Comparison of ENCODE assay signal across 10 mouse cellular contexts in the genomic region with DNA sequence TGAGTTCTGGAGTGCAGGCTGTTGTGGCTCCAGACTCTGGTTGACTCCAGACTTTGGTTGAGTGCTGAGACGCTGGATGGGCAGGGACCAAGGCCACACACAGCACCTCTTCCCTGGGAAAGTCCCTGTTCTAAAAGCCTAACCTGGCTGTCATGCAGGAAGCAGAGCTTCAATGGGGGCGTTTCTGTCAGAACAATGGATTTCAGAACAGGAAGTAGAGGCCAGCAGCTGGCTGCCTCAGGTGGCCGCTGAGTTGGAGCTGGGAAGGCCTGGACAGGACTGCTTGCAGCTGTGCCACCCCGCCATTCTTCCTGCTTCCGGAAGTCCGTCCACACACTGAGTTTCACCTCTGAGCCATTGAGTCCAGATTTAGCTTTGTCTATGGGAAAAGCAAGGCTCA. TPM values are rescaled to one million over a fixed set of nuclear protein-coding genes. Genes with fewer than 3 reads are reported as not detected.
A peak's percentile ranks its signal among the peaks of the same experiment; 100 is the strongest.
DNase-seq lines count a peak whose midpoint lies in the region; ATAC-seq and TF ChIP-seq lines count a peak whose summit lies in the region.
"Had no signal": no experiment of that assay in that cellular context is flagged by ENCODE, and none has a peak within 500 bp of the region (broad histone marks: within the 10 kb centered on the region; RNA-seq: fewer than 3 reads in every experiment).

No protein-coding gene starts in this region.

- H3K9ac ChIP-seq in embryonic facial prominence, embryonic 14.5 days (ENCODE audit: low read depth, low read length): peak overlapping the region; percentile 35; the same call in 1 of the 2 replicates
- no peak overlapping the region for H3K9ac ChIP-seq in hindbrain, embryonic 13.5 days
- no peak overlapping the region for H3K9ac ChIP-seq in limb, embryonic 14.5 days (ENCODE audit: low read depth, low read length, severe bottlenecking)
- H3K9ac ChIP-seq in midbrain, embryonic 13.5 days (replicated peaks): no peak overlapping the region

- ATAC-seq in embryonic facial prominence, embryonic 14.5 days (ENCODE audit: low read depth): no peak
- no peak for ATAC-seq in hindbrain, embryonic 13.5 days (ENCODE audit: low FRiP score)
- no peak for ATAC-seq in limb, embryonic 14.5 days (ENCODE audit: low FRiP score, low read depth)
- no peak for ATAC-seq in erythroblast, adult 5-6 weeks (replicated peaks; ENCODE audit: low FRiP score, poor library complexity, severe bottlenecking)
- ATAC-seq in midbrain, embryonic 13.5 days: no peak

- no peak overlapping the region for H3K4me3 ChIP-seq in embryonic facial prominence, embryonic 14.5 days (ENCODE audit: low read depth, low read length)
- H3K4me3 ChIP-seq in hindbrain, embryonic 13.5 days: no peak overlapping the region
- H3K4me3 ChIP-seq in limb, embryonic 14.5 days (replicated peaks; ENCODE audit: low read length): no peak overlapping the region
- H3K4me3 ChIP-seq in left cerebral cortex, adult 2 months: no peak overlapping the region
- H3K4me3 ChIP-seq in midbrain, embryonic 13.5 days (replicated peaks): no peak overlapping the region
- H3K4me3 ChIP-seq: myocyte had no signal

- 48% methylated on average over 6 of the region's 6 CpGs for WGBS in embryonic facial prominence, embryonic 14.5 days
- WGBS in hindbrain, embryonic 13.5 days: 72% methylated on average over 6 of the region's 6 CpGs
- WGBS in limb, embryonic 14.5 days: 69% methylated on average over 6 of the region's 6 CpGs
- WGBS in midbrain, embryonic 13.5 days: 77% methylated on average over 6 of the region's 6 CpGs

- no peaks in the 10 kb centered on the region for H3K27me3 ChIP-seq in embryonic facial prominence, embryonic 14.5 days (replicated peaks; ENCODE audit: control insufficient read depth, insufficient read depth, low read length)
- H3K27me3 ChIP-seq in hindbrain, embryonic 13.5 days: no peaks in the 10 kb centered on the region
- no peaks in the 10 kb centered on the region for H3K27me3 ChIP-seq in limb, embryonic 14.5 days (ENCODE audit: control insufficient read depth, insufficient read depth, low read length)
- H3K27me3 ChIP-seq in midbrain, embryonic 13.5 days: no peaks in the 10 kb centered on the region

- no peak overlapping the region for H3K4me2 ChIP-seq in embryonic facial prominence, embryonic 14.5 days (ENCODE audit: low read depth, low read length)
- H3K4me2 ChIP-seq in hindbrain, embryonic 13.5 days: no peak overlapping the region
- no peak overlapping the region for H3K4me2 ChIP-seq in limb, embryonic 14.5 days (replicated peaks; ENCODE audit: low read depth, low read length, severe bottlenecking)
- no peak overlapping the region for H3K4me2 ChIP-seq in midbrain, embryonic 13.5 days (replicated peaks)

- H3K27ac ChIP-seq in embryonic facial prominence, embryonic 14.5 days (replicated peaks; ENCODE audit: low read depth, low read length): peak overlapping the region; percentile 39; the same call in 1 of the 2 replicates
- H3K27ac ChIP-seq in hindbrain, embryonic 13.5 days: peak overlapping the region; percentile 49
- H3K27ac ChIP-seq in limb, embryonic 14.5 days (replicated peaks; ENCODE audit: low read depth, low read length): no peak overlapping the region
- no peak overlapping the region for H3K27ac ChIP-seq in left cerebral cortex, adult 2 months
- no peak overlapping the region for H3K27ac ChIP-seq in midbrain, embryonic 13.5 days

- no peak for TF ChIP-seq POLR2A in limb, embryonic 14.5 days (IDR thresholded peaks at IDR 0.05; ENCODE audit: borderline replicate concordance, extremely low read depth, insufficient read depth, insufficient read length)

- TF ChIP-seq CTCF in left cerebral cortex, adult 2 months (IDR thresholded peaks at IDR 0.05): no peak

- H3K4me1 ChIP-seq in embryonic facial prominence, embryonic 14.5 days (ENCODE audit: control insufficient read depth, insufficient read depth, low read length): peaks cover 2% of the 10 kb centered on the region; the same call in 1 of the 2 replicates
- H3K4me1 ChIP-seq in hindbrain, embryonic 13.5 days (replicated peaks): peaks cover 26% of the 10 kb centered on the region
- H3K4me1 ChIP-seq in limb, embryonic 14.5 days (ENCODE audit: control insufficient read depth, insufficient read depth, low read length): no peaks in the 10 kb centered on the region
- H3K4me1 ChIP-seq in midbrain, embryonic 13.5 days (replicated peaks): peaks cover 21% of the 10 kb centered on the region

- H3K36me3 ChIP-seq in embryonic facial prominence, embryonic 14.5 days (ENCODE audit: control insufficient read depth, insufficient read depth, low read length): no peaks in the 10 kb centered on the region
- H3K36me3 ChIP-seq in hindbrain, embryonic 13.5 days: peaks cover 11% of the 10 kb centered on the region
- H3K36me3 ChIP-seq in limb, embryonic 14.5 days (ENCODE audit: control insufficient read depth, insufficient read depth, low read length): peaks cover 6% of the 10 kb centered on the region; the same call in 1 of the 2 replicates
- H3K36me3 ChIP-seq in midbrain, embryonic 13.5 days: 0 out of 2 replicates have a peak, but pooled peaks cover 3% of the 10 kb centered on the region

- intact Hi-C loops in left cerebral cortex, adult 2 months (cut with DNase I): no loop called here

- no peaks in the 10 kb centered on the region for H3K9me3 ChIP-seq in embryonic facial prominence, embryonic 14.5 days (ENCODE audit: control insufficient read depth, low read length)
- H3K9me3 ChIP-seq in hindbrain, embryonic 13.5 days: no peaks in the 10 kb centered on the region
- no peaks in the 10 kb centered on the region for H3K9me3 ChIP-seq in limb, embryonic 14.5 days (ENCODE audit: control insufficient read depth, low read length)
- H3K9me3 ChIP-seq in midbrain, embryonic 13.5 days: no peaks in the 10 kb centered on the region

- DNase-seq in kidney, adult 11 months: peak; percentile 25
- no peak for DNase-seq in kidney, adult 18-20 months
- DNase-seq in embryonic facial prominence, embryonic 14.5 days (ENCODE audit: low spot score): peak; percentile 50
- peak; percentile 20 for DNase-seq in limb, embryonic 14.5 days (ENCODE audit: low spot score)
- DNase-seq in left cerebral cortex, adult 2 months (ENCODE audit: extremely low spot score in 1 of 2, low spot score in 2 of 2): no peak
- DNase-seq: cerebellum, adult 18-20 months had no signal

RNA-seq across cellular contexts. Expression of gene Tnfaip8l1, which starts 7.6 kb away (rescaled TPM):
- polyA plus RNA-seq in embryonic facial prominence, embryonic 14.5 days (2014; fragmentation: Nextera tagmentation; extraction: Ambion mirVana): 10.2 and 12.3 TPM in 2 replicates
- 7.9 and 9.2 TPM in 2 replicates for polyA plus RNA-seq in hindbrain, embryonic 13.5 days (2015; fragmentation: Nextera tagmentation; extraction: Ambion mirVana)
- 9.3 and 10.3 TPM in 2 replicates for polyA plus RNA-seq in limb, embryonic 14.5 days (2012; rRNA removed)
- polyA plus RNA-seq in limb, embryonic 14.5 days (2014; fragmentation: Nextera tagmentation; extraction: Ambion mirVana): 11.6 and 11.7 TPM in 2 replicates
- total RNA-seq in left cerebral cortex, adult 2 months (2021): 1 to 10 TPM; 7.5 to 8.7 TPM
- 0.38 and 0.84 TPM in 2 replicates for total RNA-seq in erythroblast, adult 5-6 weeks (2015; ENCODE audit: low replicate concordance)
- 0.28 TPM in 1 of 2 replicates, not detected in the other for total RNA-seq in erythroblast, adult 5-6 weeks (2017; ENCODE audit: low replicate concordance)
- 8.2 and 8.7 TPM in 2 replicates for polyA plus RNA-seq in midbrain, embryonic 13.5 days (2015; fragmentation: Nextera tagmentation; extraction: Ambion mirVana)

RNA-seq across cellular contexts. Expression of gene Mydgf, which starts 13.9 kb away (rescaled TPM):
- polyA plus RNA-seq in embryonic facial prominence, embryonic 14.5 days (2014; fragmentation: Nextera tagmentation; extraction: Ambion mirVana): 98.8 and 99.5 TPM in 2 replicates
- 69.2 and 72.6 TPM in 2 replicates for polyA plus RNA-seq in hindbrain, embryonic 13.5 days (2015; fragmentation: Nextera tagmentation; extraction: Ambion mirVana)
- 83.2 and 93.7 TPM in 2 replicates for polyA plus RNA-seq in limb, embryonic 14.5 days (2012; rRNA removed)
- 99.7 and 101 TPM in 2 replicates for polyA plus RNA-seq in limb, embryonic 14.5 days (2014; fragmentation: Nextera tagmentation; extraction: Ambion mirVana)
- total RNA-seq in left cerebral cortex, adult 2 months (2021): 10 to 100 TPM; 39.5 to 41.2 TPM
- 7.9 and 20.5 TPM in 2 replicates for total RNA-seq in erythroblast, adult 5-6 weeks (2015; ENCODE audit: low replicate concordance)
- 12.0 and 14.9 TPM in 2 replicates for total RNA-seq in erythroblast, adult 5-6 weeks (2017; ENCODE audit: low replicate concordance)
- 64.6 and 68.4 TPM in 2 replicates for polyA plus RNA-seq in midbrain, embryonic 13.5 days (2015; fragmentation: Nextera tagmentation; extraction: Ambion mirVana)

RNA-seq across cellular contexts. Expression of gene Sema6b, which starts 29.7 kb away (rescaled TPM):
- 4.3 and 5.4 TPM in 2 replicates for polyA plus RNA-seq in embryonic facial prominence, embryonic 14.5 days (2014; fragmentation: Nextera tagmentation; extraction: Ambion mirVana)
- 10.5 and 11.7 TPM in 2 replicates for polyA plus RNA-seq in hindbrain, embryonic 13.5 days (2015; fragmentation: Nextera tagmentation; extraction: Ambion mirVana)
- polyA plus RNA-seq in limb, embryonic 14.5 days (2012; rRNA removed): 10.5 and 13.4 TPM in 2 replicates
- 3.1 and 3.8 TPM in 2 replicates for polyA plus RNA-seq in limb, embryonic 14.5 days (2014; fragmentation: Nextera tagmentation; extraction: Ambion mirVana)
- 100 to 1,000 TPM; 117 to 125 TPM for total RNA-seq in left cerebral cortex, adult 2 months (2021)
- total RNA-seq in erythroblast, adult 5-6 weeks (2015; ENCODE audit: low replicate concordance): 0.19 TPM in 1 of 2 replicates, not detected in the other
- 0.56 and 1.4 TPM in 2 replicates for total RNA-seq in erythroblast, adult 5-6 weeks (2017; ENCODE audit: low replicate concordance)
- 7.6 and 10.4 TPM in 2 replicates for polyA plus RNA-seq in midbrain, embryonic 13.5 days (2015; fragmentation: Nextera tagmentation; extraction: Ambion mirVana)

RNA-seq across cellular contexts. Expression of gene Lrg1, which starts 48.0 kb away (rescaled TPM):
- polyA plus RNA-seq in embryonic facial prominence, embryonic 14.5 days (2014; fragmentation: Nextera tagmentation; extraction: Ambion mirVana): 0.62 and 1.3 TPM in 2 replicates
- polyA plus RNA-seq in hindbrain, embryonic 13.5 days (2015; fragmentation: Nextera tagmentation; extraction: Ambion mirVana): not detected in 2 replicates
- polyA plus RNA-seq in limb, embryonic 14.5 days (2012; rRNA removed): 0.27 and 0.29 TPM in 2 replicates
- 0.43 and 0.51 TPM in 2 replicates for polyA plus RNA-seq in limb, embryonic 14.5 days (2014; fragmentation: Nextera tagmentation; extraction: Ambion mirVana)
- 1 to 10 TPM; 4.2 to 6.1 TPM for total RNA-seq in left cerebral cortex, adult 2 months (2021)
- 6.7 and 9.4 TPM in 2 replicates for total RNA-seq in erythroblast, adult 5-6 weeks (2015; ENCODE audit: low replicate concordance)
- 4.5 and 11.8 TPM in 2 replicates for total RNA-seq in erythroblast, adult 5-6 weeks (2017; ENCODE audit: low replicate concordance)
- 0.15 TPM in 1 of 2 replicates, not detected in the other for polyA plus RNA-seq in midbrain, embryonic 13.5 days (2015; fragmentation: Nextera tagmentation; extraction: Ambion mirVana)

RNA-seq across cellular contexts. Expression of gene Dpp9, which starts 48.9 kb away (rescaled TPM):
- polyA plus RNA-seq in embryonic facial prominence, embryonic 14.5 days (2014; fragmentation: Nextera tagmentation; extraction: Ambion mirVana): 32.5 and 37.1 TPM in 2 replicates
- 24.5 and 26.5 TPM in 2 replicates for polyA plus RNA-seq in hindbrain, embryonic 13.5 days (2015; fragmentation: Nextera tagmentation; extraction: Ambion mirVana)
- 54.3 and 69.6 TPM in 2 replicates for polyA plus RNA-seq in limb, embryonic 14.5 days (2012; rRNA removed)
- 33.9 and 37.7 TPM in 2 replicates for polyA plus RNA-seq in limb, embryonic 14.5 days (2014; fragmentation: Nextera tagmentation; extraction: Ambion mirVana)
- 10 to 100 TPM; 70.7 to 74.1 TPM for total RNA-seq in left cerebral cortex, adult 2 months (2021)
- 9.8 and 11.5 TPM in 2 replicates for total RNA-seq in erythroblast, adult 5-6 weeks (2015; ENCODE audit: low replicate concordance)
- total RNA-seq in erythroblast, adult 5-6 weeks (2017; ENCODE audit: low replicate concordance): 5.2 TPM in 2 replicates
- 26.6 and 29.3 TPM in 2 replicates for polyA plus RNA-seq in midbrain, embryonic 13.5 days (2015; fragmentation: Nextera tagmentation; extraction: Ambion mirVana)

Comparison
In these comparisons a context has a peak if more than half of its experiments do, and no peak if none do; other contexts are left out.
1. DNase-seq: peak in kidney, adult 11 months (single experiment), embryonic facial prominence, embryonic 14.5 days (single experiment) and limb, embryonic 14.5 days (single experiment); none in kidney, adult 18-20 months (single experiment) and left cerebral cortex, adult 2 months (0 of 2).
2. H3K27ac ChIP-seq: peak in embryonic facial prominence, embryonic 14.5 days (single experiment) and hindbrain, embryonic 13.5 days (single experiment); none in limb, embryonic 14.5 days (single experiment), left cerebral cortex, adult 2 months (single experiment) and midbrain, embryonic 13.5 days (single experiment).